Mouse (Mus musculus): Measurements from ENCODE around the gene Olfr1493-ps1.

Olfr1493-ps1 gene

DNA sequence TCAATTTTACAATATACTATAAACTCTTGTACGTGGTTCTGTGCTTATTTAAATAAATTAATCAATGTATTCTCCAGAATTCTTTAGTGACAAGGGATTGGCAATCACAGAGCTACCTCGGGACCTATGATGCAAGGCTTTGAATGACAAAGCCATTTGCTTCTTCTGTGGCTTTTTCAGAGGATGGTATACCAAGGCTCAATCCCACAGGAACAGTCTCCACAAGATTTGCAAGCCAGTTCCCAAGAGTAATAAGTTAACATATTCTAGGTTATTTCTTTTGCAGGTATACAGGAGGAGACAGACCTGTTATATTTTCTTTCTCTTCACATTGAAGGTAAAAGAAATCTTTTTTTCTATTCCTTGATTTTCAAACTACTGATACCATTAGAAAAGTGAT is at the start of gene Olfr1493-ps1:
TSS of gene Olfr1493-ps1 (plus strand) at position 301 of the 400 bp plus-strand sequence.
- no peak for DNase-seq (ENCODE audit: low read depth, low spot score)

DNA sequence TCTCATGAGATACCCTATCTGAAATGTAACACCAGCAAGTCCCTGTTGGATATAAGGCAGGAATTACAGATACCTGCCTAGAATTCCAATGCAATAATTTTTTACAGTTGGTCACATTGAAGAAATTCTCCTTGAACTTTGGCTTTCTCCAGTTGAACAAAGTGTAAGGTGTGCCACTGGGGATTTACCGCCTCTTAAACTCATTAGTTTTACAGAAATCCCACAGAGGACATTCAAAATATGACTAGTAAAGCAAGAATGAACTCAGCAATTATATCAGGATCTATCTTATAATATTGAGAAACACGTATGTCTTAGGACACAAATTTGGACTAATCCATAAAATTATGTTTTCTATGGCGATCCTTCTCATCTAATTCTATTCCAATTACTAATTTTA is 26.1 kb upstream of the Olfr1493-ps1 start, which contains the start of gene Olfr1491:
TSS of gene Olfr1491 (plus strand) at position 301 of the 400 bp plus-strand sequence.
- DNase-seq (ENCODE audit: low read depth, low spot score): no peak

DNA sequence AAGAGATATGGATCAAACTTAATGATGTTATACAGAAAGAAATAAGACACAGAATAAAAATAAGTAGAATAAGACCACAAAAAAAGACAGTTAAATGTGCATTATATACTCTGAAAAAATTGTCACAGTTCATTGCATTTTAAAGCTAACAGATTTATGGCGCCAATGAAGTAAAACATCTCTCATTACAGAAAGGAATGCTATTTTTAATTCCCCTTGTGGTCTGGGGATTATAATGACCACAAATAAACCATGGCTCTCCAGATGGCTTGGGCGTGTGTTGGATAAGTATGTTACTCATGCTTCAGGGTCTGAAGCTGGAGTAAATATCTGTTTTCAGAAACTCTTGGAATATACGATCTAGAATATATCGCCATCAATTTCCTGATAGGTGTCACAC is 16.4 kb downstream of the Olfr1493-ps1 start, which contains the start of gene Olfr1494:
TSS of gene Olfr1494 (plus strand) at position 301 of the 400 bp plus-strand sequence.
- no peak for DNase-seq (ENCODE audit: low read depth, low spot score)

DNA sequence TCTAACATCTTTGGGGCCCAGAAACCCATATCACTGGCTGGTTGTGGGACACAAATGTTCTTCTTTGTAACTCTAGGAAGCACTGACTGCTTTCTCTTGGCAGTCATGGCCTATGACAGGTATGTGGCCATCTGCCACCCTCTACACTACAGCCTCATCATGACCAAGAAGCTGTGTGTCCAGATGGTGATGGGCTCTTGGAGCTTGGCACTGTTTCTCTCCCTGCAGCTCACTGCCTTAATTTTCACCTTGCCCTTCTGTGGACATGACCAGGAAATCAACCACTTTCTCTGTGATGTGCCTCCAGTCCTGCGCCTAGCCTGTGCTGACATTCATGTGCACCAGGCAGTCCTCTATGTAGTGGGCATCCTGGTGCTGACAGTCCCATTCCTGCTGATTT is 26.3 kb downstream of the Olfr1493-ps1 start:
- DNase-seq (ENCODE audit: low read depth, low spot score): no peak

DNA sequence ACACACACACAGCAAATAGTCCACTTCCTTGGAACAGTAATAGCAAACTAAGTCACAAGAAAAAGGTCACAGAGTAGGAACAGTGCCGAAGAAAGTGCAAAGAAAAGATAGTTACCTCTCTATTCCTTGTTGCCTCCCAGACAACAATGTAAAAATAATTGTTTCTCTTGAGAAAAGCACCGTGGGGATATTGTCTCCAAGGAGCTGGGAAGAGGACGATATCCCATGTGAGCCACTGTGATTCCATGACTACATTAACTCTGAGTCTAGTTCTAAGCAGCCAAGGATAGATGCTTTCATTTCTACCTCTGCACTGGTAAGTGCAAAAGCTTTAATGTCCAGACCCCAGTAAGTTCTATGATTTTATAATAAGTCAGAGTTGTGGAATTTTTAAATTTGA is 41.2 kb downstream of the Olfr1493-ps1 start, which contains the start of gene Olfr1495:
TSS of gene Olfr1495 (plus strand) at position 301 of the 400 bp plus-strand sequence.
- DNase-seq (ENCODE audit: low read depth, low spot score): no peak

DNA sequence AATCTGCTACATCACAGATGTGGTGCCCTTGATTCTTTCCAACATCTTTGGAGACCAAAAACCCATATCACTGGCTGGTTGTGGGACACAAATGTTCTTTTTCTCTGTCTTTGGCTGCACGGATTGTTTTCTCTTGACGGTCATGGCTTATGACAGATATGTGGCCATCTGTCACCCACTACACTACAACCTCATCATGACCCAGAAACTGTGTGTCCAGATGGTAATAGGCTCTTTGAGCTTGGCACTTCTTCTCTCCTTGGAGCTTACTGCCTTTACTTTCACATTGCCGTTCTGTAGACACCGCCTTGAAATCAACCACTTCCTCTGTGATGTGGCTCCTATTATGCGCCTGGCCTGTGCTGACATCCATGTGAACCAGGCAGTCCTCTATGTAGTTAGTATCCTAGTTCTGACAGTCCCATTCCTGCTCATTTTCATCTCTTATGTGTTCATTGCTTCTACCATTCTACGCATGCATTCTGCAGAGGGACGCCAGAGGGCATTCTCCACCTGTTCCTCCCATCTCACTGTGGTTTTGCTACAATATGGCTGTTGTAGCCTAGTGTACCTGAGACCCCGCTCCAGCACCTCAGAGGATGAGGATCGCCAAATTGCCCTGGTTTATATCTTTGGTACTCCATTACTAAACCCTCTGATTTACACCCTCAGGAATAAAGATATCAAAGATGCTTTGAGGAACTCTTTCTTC is 45.6 kb downstream of the Olfr1493-ps1 start:
- no peak for DNase-seq (ENCODE audit: low read depth, low spot score)

DNA sequence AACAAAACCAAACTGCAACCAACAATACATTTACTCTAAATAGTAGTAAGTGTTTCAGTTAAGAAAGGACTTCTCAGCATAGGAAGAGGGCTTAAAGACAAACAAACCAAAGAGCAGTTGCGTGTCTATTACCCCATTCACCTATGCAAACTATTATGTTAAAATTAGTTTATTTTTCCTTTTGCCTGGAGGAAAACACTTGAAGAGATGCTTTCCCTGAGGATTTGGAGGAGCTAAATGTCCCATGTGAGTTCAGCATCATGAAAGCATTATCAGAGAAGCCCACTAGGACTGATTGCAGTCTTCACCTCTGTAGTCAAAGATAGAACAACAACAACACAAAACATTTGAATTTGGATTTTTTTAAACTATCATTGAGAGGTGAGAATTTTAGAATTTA is 54.5 kb downstream of the Olfr1493-ps1 start, which contains the start of gene Olfr1496:
TSS of gene Olfr1496 (plus strand) at position 301 of the 400 bp plus-strand sequence.
- no peak for DNase-seq (ENCODE audit: low read depth, low spot score)

Measured in embryo, embryonic 11.5 days (tissue).